ENCODE assay signal across 13 mouse cellular contexts in genomic region chr17:30064746-30065145, GRCm38 (mm10).
DNase-seq lines count a peak whose midpoint lies in the region; ATAC-seq and TF ChIP-seq lines count a peak whose summit lies in the region.
"Had no signal": no experiment of that assay in that cellular context is flagged by ENCODE, and none has a peak within 500 bp of the region (broad histone marks: within the 10 kb centered on the region; RNA-seq: fewer than 3 reads in every experiment).

No protein-coding gene starts in this region.

- DNase-seq in forebrain, embryonic 10.5 days (ENCODE audit: extremely low spot score, low spot score): no peak
- DNase-seq in forebrain, postnatal 0 days: no peak
- no peak for DNase-seq in midbrain, postnatal 0 days (ENCODE audit: low spot score)
- DNase-seq in retina, postnatal 1 day: peak; percentile 50
- no peak for DNase-seq in ovary, postnatal 10 days (ENCODE audit: low spot score)
- DNase-seq: cerebellum, postnatal 14 days; kidney, adult 18-20 months; kidney, postnatal 25 days; liver, embryonic 13.5 days had no signal

- no peak overlapping the region for H3K9ac ChIP-seq in forebrain, postnatal 0 days
- no peak overlapping the region for H3K9ac ChIP-seq in midbrain, embryonic 12.5 days (replicated peaks)
- H3K9ac ChIP-seq in midbrain, postnatal 0 days (replicated peaks; ENCODE audit: low read length, poor library complexity, severe bottlenecking): no peak overlapping the region
- H3K9ac ChIP-seq in forebrain, embryonic 13.5 days: no peak overlapping the region
- H3K9ac ChIP-seq in intestine, embryonic 16.5 days (ENCODE audit: low read depth, low read length): no peak overlapping the region
- H3K9ac ChIP-seq: liver, embryonic 13.5 days had no signal

- H3K4me2 ChIP-seq in forebrain, postnatal 0 days (ENCODE audit: low read depth): no peak overlapping the region
- H3K4me2 ChIP-seq in midbrain, embryonic 12.5 days (replicated peaks): no peak overlapping the region
- no peak overlapping the region for H3K4me2 ChIP-seq in midbrain, postnatal 0 days (ENCODE audit: low read depth, low read length, poor library complexity, severe bottlenecking)
- peak overlapping the region; percentile 10; the same call in 1 of the 2 replicates for H3K4me2 ChIP-seq in forebrain, embryonic 13.5 days
- no peak overlapping the region for H3K4me2 ChIP-seq in intestine, embryonic 16.5 days (ENCODE audit: low read depth, low read length)
- H3K4me2 ChIP-seq: liver, embryonic 13.5 days had no signal

- TF ChIP-seq CTCF in forebrain, postnatal 0 days (IDR thresholded peaks at IDR 0.05; ENCODE audit: low read depth): no peak
- no peak for TF ChIP-seq CTCF in midbrain, postnatal 0 days (IDR thresholded peaks at IDR 0.05)

- ATAC-seq in forebrain, postnatal 0 days: no peak
- no peak for ATAC-seq in midbrain, embryonic 12.5 days (ENCODE audit: low FRiP score, low read depth)
- no peak for ATAC-seq in midbrain, postnatal 0 days (ENCODE audit: low FRiP score)
- ATAC-seq in forebrain, embryonic 13.5 days: 0 out of 2 replicates have a peak, but pooled peaks have one; percentile 24
- ATAC-seq in intestine, embryonic 16.5 days: no peak
- ATAC-seq: Patski had no signal

- H3K4me3 ChIP-seq in forebrain, embryonic 10.5 days: no peak overlapping the region
- no peak overlapping the region for H3K4me3 ChIP-seq in forebrain, postnatal 0 days (ENCODE audit: low read depth, low read length)
- no peak overlapping the region for H3K4me3 ChIP-seq in midbrain, embryonic 12.5 days
- H3K4me3 ChIP-seq in midbrain, postnatal 0 days (ENCODE audit: low read depth, low read length): no peak overlapping the region
- no peak overlapping the region for H3K4me3 ChIP-seq in forebrain, embryonic 13.5 days
- H3K4me3 ChIP-seq in intestine, embryonic 16.5 days (ENCODE audit: low read length): no peak overlapping the region
- H3K4me3 ChIP-seq: liver, embryonic 13.5 days had no signal

- peaks cover 38% of the 10 kb centered on the region for H3K4me1 ChIP-seq in forebrain, embryonic 10.5 days
- H3K4me1 ChIP-seq in forebrain, postnatal 0 days (ENCODE audit: insufficient read depth): no peaks in the 10 kb centered on the region
- peaks cover 17% of the 10 kb centered on the region for H3K4me1 ChIP-seq in midbrain, embryonic 12.5 days
- no peaks in the 10 kb centered on the region; the same call in 1 of the 2 replicates for H3K4me1 ChIP-seq in midbrain, postnatal 0 days (ENCODE audit: insufficient read depth, low read length)
- H3K4me1 ChIP-seq in forebrain, embryonic 13.5 days: peaks cover 40% of the 10 kb centered on the region
- peaks cover 21% of the 10 kb centered on the region for H3K4me1 ChIP-seq in intestine, embryonic 16.5 days (ENCODE audit: control insufficient read depth, insufficient read depth, low read length)

- no peaks in the 10 kb centered on the region for H3K9me3 ChIP-seq in forebrain, embryonic 10.5 days
- no peaks in the 10 kb centered on the region for H3K9me3 ChIP-seq in forebrain, postnatal 0 days (ENCODE audit: low read length)
- no peaks in the 10 kb centered on the region for H3K9me3 ChIP-seq in midbrain, embryonic 12.5 days
- no peaks in the 10 kb centered on the region for H3K9me3 ChIP-seq in midbrain, postnatal 0 days (ENCODE audit: low read length)
- H3K9me3 ChIP-seq in forebrain, embryonic 13.5 days (replicated peaks): no peaks in the 10 kb centered on the region
- H3K9me3 ChIP-seq in intestine, embryonic 16.5 days (ENCODE audit: control insufficient read depth, low read length): no peaks in the 10 kb centered on the region
- H3K9me3 ChIP-seq: liver, embryonic 13.5 days had no signal

- H3K36me3 ChIP-seq in forebrain, embryonic 10.5 days (replicated peaks): peaks cover 14% of the 10 kb centered on the region
- no peaks in the 10 kb centered on the region; the same call in 1 of the 2 replicates for H3K36me3 ChIP-seq in forebrain, postnatal 0 days (ENCODE audit: insufficient read depth)
- no peaks in the 10 kb centered on the region for H3K36me3 ChIP-seq in midbrain, embryonic 12.5 days
- no peaks in the 10 kb centered on the region for H3K36me3 ChIP-seq in midbrain, postnatal 0 days (ENCODE audit: insufficient read depth, low read length)
- H3K36me3 ChIP-seq in forebrain, embryonic 13.5 days (ENCODE audit: poor library complexity, severe bottlenecking): peaks cover 5% of the 10 kb centered on the region
- H3K36me3 ChIP-seq in intestine, embryonic 16.5 days (ENCODE audit: control insufficient read depth, insufficient read depth, low read length): no peaks in the 10 kb centered on the region
- H3K36me3 ChIP-seq: liver, embryonic 13.5 days had no signal

- WGBS in forebrain, embryonic 10.5 days: 16% methylated on average over 4 of the region's 4 CpGs
- 9% methylated on average over 4 of the region's 4 CpGs for WGBS in forebrain, postnatal 0 days
- 35% methylated on average over 4 of the region's 4 CpGs for WGBS in midbrain, embryonic 12.5 days
- WGBS in midbrain, postnatal 0 days: 24% methylated on average over 4 of the region's 4 CpGs
- 7% methylated on average over 4 of the region's 4 CpGs for WGBS in forebrain, embryonic 13.5 days
- 54% methylated on average over 4 of the region's 4 CpGs for WGBS in intestine, embryonic 16.5 days

- H3K27ac ChIP-seq in forebrain, embryonic 10.5 days: peak overlapping the region; percentile 67
- H3K27ac ChIP-seq in forebrain, postnatal 0 days (ENCODE audit: low read depth, low read length): no peak overlapping the region
- H3K27ac ChIP-seq in midbrain, embryonic 12.5 days (replicated peaks): 0 out of 2 replicates have a peak overlapping the region, but pooled peaks have one; percentile 20
- no peak overlapping the region for H3K27ac ChIP-seq in midbrain, postnatal 0 days (ENCODE audit: low read depth, low read length)
- H3K27ac ChIP-seq in forebrain, embryonic 13.5 days: peak overlapping the region; percentile 49
- no peak overlapping the region for H3K27ac ChIP-seq in intestine, embryonic 16.5 days (ENCODE audit: low read length)
- H3K27ac ChIP-seq: liver, embryonic 13.5 days had no signal

- H3K27me3 ChIP-seq in forebrain, embryonic 10.5 days (ENCODE audit: poor library complexity, severe bottlenecking): no peaks in the 10 kb centered on the region
- no peaks in the 10 kb centered on the region for H3K27me3 ChIP-seq in forebrain, postnatal 0 days (ENCODE audit: insufficient read depth, low read length)
- no peaks in the 10 kb centered on the region for H3K27me3 ChIP-seq in midbrain, embryonic 12.5 days
- no peaks in the 10 kb centered on the region for H3K27me3 ChIP-seq in midbrain, postnatal 0 days (ENCODE audit: insufficient read depth, low read length)
- H3K27me3 ChIP-seq in forebrain, embryonic 13.5 days: no peaks in the 10 kb centered on the region
- H3K27me3 ChIP-seq in intestine, embryonic 16.5 days (replicated peaks; ENCODE audit: control insufficient read depth, insufficient read depth, low read length): no peaks in the 10 kb centered on the region
- H3K27me3 ChIP-seq: liver, embryonic 13.5 days; Patski had no signal

Comparison
In these comparisons a context has a peak if more than half of its experiments do, and no peak if none do; other contexts are left out.
1. H3K27ac ChIP-seq: peak in forebrain, embryonic 10.5 days (single experiment), midbrain, embryonic 12.5 days (single experiment) and forebrain, embryonic 13.5 days (single experiment); none in forebrain, postnatal 0 days (single experiment), midbrain, postnatal 0 days (single experiment) and intestine, embryonic 16.5 days (single experiment).